Mouse (Mus musculus): ENCODE results near the gene Cald1. TPM values are rescaled to one million over a fixed set of nuclear protein-coding genes. Genes with fewer than 3 reads are reported as not detected.
A peak's percentile ranks its signal among the peaks of the same experiment; 100 is the strongest.

Cald1 gene
- polyA plus RNA-seq, 1 experiment = 5.0 TPM

DNA sequence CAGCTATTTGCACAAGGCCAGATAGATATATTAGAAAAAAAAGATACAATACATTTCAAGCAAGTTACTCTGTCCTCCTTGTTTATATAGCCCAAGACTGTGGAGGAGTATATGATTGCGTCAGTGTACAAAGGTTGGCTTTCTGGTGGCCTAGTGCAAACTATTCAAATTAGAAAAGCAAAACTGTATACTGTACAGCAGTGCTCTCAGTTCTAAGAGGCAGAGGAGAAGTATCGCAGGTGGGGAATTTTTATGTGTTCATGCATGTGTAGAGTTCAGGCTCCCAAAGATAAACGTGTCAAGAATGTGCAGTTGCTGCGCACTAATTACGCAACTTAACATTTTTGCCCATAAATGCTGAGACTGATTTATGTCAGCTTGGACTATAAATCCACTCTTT, 31.0 kb upstream of the Cald1 start:
- Histone ChIP-seq H3K27ac (ENCODE audit: control insufficient read depth, insufficient read depth, low read depth, low read length) (no peak overlapping the region), H3K4me1 (ENCODE audit: control insufficient read depth, insufficient read depth, low read length) (no peaks in the 10 kb centered on the region), H3K36me3 (ENCODE audit: control insufficient read depth, insufficient read depth, low read length) (no peaks in the 10 kb centered on the region), H3K4me3 (ENCODE audit: control insufficient read depth, low read depth, low read length) (no peak overlapping the region), H3K27me3 (ENCODE audit: control insufficient read depth, insufficient read depth, low read length) (no peaks in the 10 kb centered on the region)
- TF ChIP-seq CTCF (IDR thresholded peaks at IDR 0.05; ENCODE audit: control insufficient read depth, insufficient read depth, insufficient replicate concordance, low read depth, low read length) = no peak
- TF ChIP-seq POLR2A (IDR thresholded peaks at IDR 0.05; ENCODE audit: control insufficient read depth, low read depth, low read length) = no peak

DNA sequence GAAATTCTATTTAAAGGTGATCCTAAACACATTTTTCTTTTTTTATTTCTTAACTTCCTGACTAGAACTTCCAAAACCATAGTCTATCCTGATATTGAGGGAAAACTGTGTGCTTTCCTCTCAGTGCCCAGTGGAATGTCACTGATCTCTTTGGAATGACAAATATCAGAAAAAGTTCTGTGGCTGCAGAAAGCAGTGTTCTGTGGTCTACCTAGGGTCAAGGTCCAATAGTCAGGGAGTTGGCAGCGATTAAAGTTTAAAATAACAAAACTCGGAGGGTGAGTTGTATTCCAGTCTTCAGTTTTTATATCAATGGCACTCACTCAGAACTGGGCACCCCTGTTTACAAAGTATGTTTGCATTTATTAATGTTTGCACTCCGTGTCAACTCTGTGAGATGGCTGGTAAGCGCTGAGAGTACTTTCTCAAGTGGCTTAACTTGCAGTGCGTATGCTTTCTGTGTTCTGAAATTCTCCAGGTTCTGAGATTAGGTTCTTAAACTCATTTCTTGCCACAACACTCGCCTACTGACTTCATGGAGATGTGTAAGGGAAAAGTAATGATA, 18.7 kb upstream of the Cald1 start:
- H3K27ac ChIP-seq (ENCODE audit: control insufficient read depth, insufficient read depth, low read depth, low read length) = no peak overlapping the region
- no peak overlapping the region for H3K4me3 ChIP-seq (ENCODE audit: control insufficient read depth, low read depth, low read length)
- TF ChIP-seq POLR2A (IDR thresholded peaks at IDR 0.05; ENCODE audit: control insufficient read depth, low read depth, low read length) (no peak), CTCF (IDR thresholded peaks at IDR 0.05; ENCODE audit: control insufficient read depth, insufficient read depth, insufficient replicate concordance, low read depth, low read length) (no peak)
- no peaks in the 10 kb centered on the region for H3K36me3 ChIP-seq (ENCODE audit: control insufficient read depth, insufficient read depth, low read length)
- no peaks in the 10 kb centered on the region for H3K4me1 ChIP-seq (ENCODE audit: control insufficient read depth, insufficient read depth, low read length)
- no peaks in the 10 kb centered on the region for H3K27me3 ChIP-seq (ENCODE audit: control insufficient read depth, insufficient read depth, low read length)

DNA sequence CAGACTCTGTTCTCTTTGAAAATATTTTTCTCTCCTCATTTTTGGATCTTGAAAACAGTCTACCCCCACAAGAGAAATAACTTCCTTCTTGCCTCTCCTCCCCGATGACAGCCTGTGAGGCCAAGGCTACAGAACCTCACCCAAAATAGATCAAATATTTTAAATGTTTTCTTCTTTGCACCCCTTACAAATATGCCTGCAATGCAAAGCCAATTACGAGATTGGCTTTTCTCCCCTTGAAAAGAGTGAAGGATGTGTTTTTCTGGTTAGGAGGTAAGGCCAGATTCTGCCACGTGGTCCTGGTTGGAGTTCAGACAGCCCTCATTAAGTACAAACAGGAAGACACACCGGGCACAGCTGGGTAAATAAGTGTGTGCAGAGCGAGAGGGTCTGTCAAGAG, 14.9 kb upstream of the Cald1 start:
- no peaks in the 10 kb centered on the region for H3K27me3 ChIP-seq (ENCODE audit: control insufficient read depth, insufficient read depth, low read length)
- H3K27ac ChIP-seq (ENCODE audit: control insufficient read depth, insufficient read depth, low read depth, low read length) = no peak overlapping the region; the same call in 1 of the 2 replicates
- TF ChIP-seq CTCF (IDR thresholded peaks at IDR 0.05; ENCODE audit: control insufficient read depth, insufficient read depth, insufficient replicate concordance, low read depth, low read length) = no peak
- no peak for TF ChIP-seq POLR2A (IDR thresholded peaks at IDR 0.05; ENCODE audit: control insufficient read depth, low read depth, low read length)
- H3K4me1 ChIP-seq (ENCODE audit: control insufficient read depth, insufficient read depth, low read length) = no peaks in the 10 kb centered on the region
- H3K4me3 ChIP-seq (ENCODE audit: control insufficient read depth, low read depth, low read length) = no peak overlapping the region
- H3K36me3 ChIP-seq (ENCODE audit: control insufficient read depth, insufficient read depth, low read length) = no peaks in the 10 kb centered on the region

DNA sequence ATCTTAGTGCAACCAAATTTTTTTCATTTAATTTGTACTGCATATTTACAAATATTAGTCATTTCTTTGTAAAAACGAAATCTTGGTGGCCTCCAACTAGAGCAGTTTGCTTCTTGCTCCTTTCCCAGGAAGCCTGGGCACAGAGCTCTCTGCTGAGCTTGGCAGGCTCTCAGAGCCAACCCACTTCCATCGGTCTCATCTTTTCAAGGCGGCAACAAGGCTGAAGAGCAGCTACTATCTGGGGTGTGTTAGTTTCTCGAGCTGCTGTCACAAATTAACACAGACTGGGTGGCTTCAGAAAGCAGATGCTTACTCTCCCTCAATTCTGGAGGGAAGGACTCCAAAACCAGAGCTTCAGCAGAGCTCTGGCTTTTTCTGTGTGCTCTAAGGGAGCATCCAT, 10.2 kb upstream of the Cald1 start:
- Histone ChIP-seq H3K36me3 (ENCODE audit: control insufficient read depth, insufficient read depth, low read length) (no peaks in the 10 kb centered on the region), H3K4me3 (ENCODE audit: control insufficient read depth, low read depth, low read length) (no peak overlapping the region), H3K27ac (ENCODE audit: control insufficient read depth, insufficient read depth, low read depth, low read length) (no peak overlapping the region), H3K27me3 (ENCODE audit: control insufficient read depth, insufficient read depth, low read length) (no peaks in the 10 kb centered on the region), H3K4me1 (ENCODE audit: control insufficient read depth, insufficient read depth, low read length) (peaks cover 2% of the 10 kb centered on the region)
- TF ChIP-seq CTCF (IDR thresholded peaks at IDR 0.05; ENCODE audit: control insufficient read depth, insufficient read depth, insufficient replicate concordance, low read depth, low read length) (no peak), POLR2A (IDR thresholded peaks at IDR 0.05; ENCODE audit: control insufficient read depth, low read depth, low read length) (no peak)

DNA sequence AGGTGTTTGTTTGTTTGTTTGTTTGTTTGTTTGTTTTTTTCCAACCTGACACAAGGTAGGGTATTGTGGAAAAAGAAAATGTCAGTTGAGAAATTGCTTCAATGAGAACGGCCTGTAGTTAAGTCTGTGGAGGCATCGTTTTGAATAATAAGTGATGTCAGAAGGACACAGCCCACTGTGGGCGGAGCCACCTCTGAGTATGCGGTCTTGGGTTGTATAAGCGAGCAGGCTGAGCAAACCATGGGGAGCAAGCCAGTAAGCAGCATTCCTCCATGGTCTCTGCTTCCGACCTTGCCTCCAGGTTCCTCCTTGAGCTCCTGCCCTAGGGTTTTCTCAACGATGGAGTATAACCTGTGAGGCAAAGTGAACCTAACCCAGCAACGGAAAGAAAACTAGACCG, 7.6 kb upstream of the Cald1 start:
- Histone ChIP-seq H3K27me3 (ENCODE audit: control insufficient read depth, insufficient read depth, low read length) (no peaks in the 10 kb centered on the region), H3K4me3 (ENCODE audit: control insufficient read depth, low read depth, low read length) (no peak overlapping the region), H3K36me3 (ENCODE audit: control insufficient read depth, insufficient read depth, low read length) (no peaks in the 10 kb centered on the region), H3K4me1 (ENCODE audit: control insufficient read depth, insufficient read depth, low read length) (peaks cover 2% of the 10 kb centered on the region), H3K27ac (ENCODE audit: control insufficient read depth, insufficient read depth, low read depth, low read length) (no peak overlapping the region)
- TF ChIP-seq POLR2A (IDR thresholded peaks at IDR 0.05; ENCODE audit: control insufficient read depth, low read depth, low read length) (no peak), CTCF (IDR thresholded peaks at IDR 0.05; ENCODE audit: control insufficient read depth, insufficient read depth, insufficient replicate concordance, low read depth, low read length) (no peak)

DNA sequence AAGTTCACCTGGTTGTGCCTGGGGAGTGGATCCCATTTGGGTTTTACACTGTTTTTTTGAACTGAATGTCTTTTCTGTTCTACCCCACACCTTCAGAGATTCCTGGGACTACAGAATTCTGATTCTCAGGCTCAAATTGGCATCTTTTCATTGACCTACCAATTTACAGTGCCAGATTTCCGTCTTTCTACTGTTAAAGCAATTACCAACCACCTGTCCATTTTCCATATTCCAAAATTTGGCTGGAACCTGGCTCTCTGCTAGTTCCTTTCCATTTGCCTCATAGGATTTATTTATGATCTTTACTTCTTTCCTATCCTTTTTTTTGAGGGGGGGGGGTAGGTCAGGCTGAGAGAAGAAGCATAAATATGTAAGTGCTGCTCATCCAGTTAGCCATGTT, 4.9 kb upstream of the Cald1 start:
- peaks cover 2% of the 10 kb centered on the region for H3K4me1 ChIP-seq (ENCODE audit: control insufficient read depth, insufficient read depth, low read length)
- H3K27ac ChIP-seq (ENCODE audit: control insufficient read depth, insufficient read depth, low read depth, low read length) = no peak overlapping the region
- H3K27me3 ChIP-seq (ENCODE audit: control insufficient read depth, insufficient read depth, low read length) = no peaks in the 10 kb centered on the region
- H3K36me3 ChIP-seq (ENCODE audit: control insufficient read depth, insufficient read depth, low read length) = no peaks in the 10 kb centered on the region
- TF ChIP-seq POLR2A (IDR thresholded peaks at IDR 0.05; ENCODE audit: control insufficient read depth, low read depth, low read length) (no peak), CTCF (IDR thresholded peaks at IDR 0.05; ENCODE audit: control insufficient read depth, insufficient read depth, insufficient replicate concordance, low read depth, low read length) (no peak)
- H3K4me3 ChIP-seq (ENCODE audit: control insufficient read depth, low read depth, low read length) = no peak overlapping the region

DNA sequence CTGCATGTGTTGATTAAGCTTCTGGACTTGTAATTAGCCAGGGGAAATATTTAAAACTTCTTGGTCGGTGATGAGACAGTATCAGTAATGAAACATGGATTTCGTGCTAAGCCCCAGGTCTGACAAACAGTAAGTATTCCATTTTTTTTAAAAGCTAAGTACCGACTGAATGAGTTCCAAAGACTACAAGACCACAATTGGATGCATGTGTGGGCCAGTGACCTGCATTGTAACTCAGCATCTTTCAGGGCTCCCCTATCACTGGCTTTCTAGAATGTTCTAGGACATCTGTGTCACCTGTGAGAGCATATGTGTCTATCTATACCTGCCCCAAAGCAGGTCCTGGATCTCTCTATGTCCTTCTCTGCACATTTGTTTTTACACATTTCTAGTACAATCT, 984 bp upstream of the Cald1 start:
- TF ChIP-seq CTCF (IDR thresholded peaks at IDR 0.05; ENCODE audit: control insufficient read depth, insufficient read depth, insufficient replicate concordance, low read depth, low read length) (no peak), POLR2A (IDR thresholded peaks at IDR 0.05; ENCODE audit: control insufficient read depth, low read depth, low read length) (no peak)
- Histone ChIP-seq H3K4me3 (ENCODE audit: control insufficient read depth, low read depth, low read length) (no peak overlapping the region), H3K36me3 (ENCODE audit: control insufficient read depth, insufficient read depth, low read length) (no peaks in the 10 kb centered on the region), H3K27ac (ENCODE audit: control insufficient read depth, insufficient read depth, low read depth, low read length) (peak overlapping the region; percentile 25; the same call in 1 of the 2 replicates), H3K27me3 (ENCODE audit: control insufficient read depth, insufficient read depth, low read length) (no peaks in the 10 kb centered on the region), H3K4me1 (ENCODE audit: control insufficient read depth, insufficient read depth, low read length) (no peaks in the 10 kb centered on the region)

DNA sequence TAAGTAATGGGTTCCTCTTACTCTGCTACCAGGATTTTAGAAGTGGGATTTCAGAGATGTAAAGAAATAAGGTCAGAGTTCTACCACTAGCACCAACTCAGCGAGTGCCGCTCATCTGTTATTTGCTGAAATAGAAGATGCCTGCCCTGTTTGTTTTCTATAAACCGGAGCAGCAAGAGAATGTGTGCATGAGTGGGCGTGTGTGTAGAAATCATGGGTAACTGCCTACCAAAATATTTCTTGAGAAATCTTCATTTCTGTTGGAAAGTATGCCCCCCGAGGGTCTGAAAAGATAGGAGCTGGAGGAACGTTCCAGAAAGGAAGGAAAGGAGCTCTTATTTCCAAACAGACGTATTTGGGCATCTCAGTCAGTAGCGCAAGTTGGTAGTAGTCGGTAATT, 871 bp downstream of the Cald1 start:
- TF ChIP-seq POLR2A (IDR thresholded peaks at IDR 0.05; ENCODE audit: control insufficient read depth, low read depth, low read length) (no peak), CTCF (IDR thresholded peaks at IDR 0.05; ENCODE audit: control insufficient read depth, insufficient read depth, insufficient replicate concordance, low read depth, low read length) (no peak)
- no peaks in the 10 kb centered on the region for H3K4me1 ChIP-seq (ENCODE audit: control insufficient read depth, insufficient read depth, low read length)
- peak overlapping the region; percentile 23 for H3K27ac ChIP-seq (ENCODE audit: control insufficient read depth, insufficient read depth, low read depth, low read length)
- no peaks in the 10 kb centered on the region for H3K36me3 ChIP-seq (ENCODE audit: control insufficient read depth, insufficient read depth, low read length)
- no peaks in the 10 kb centered on the region for H3K27me3 ChIP-seq (ENCODE audit: control insufficient read depth, insufficient read depth, low read length)
- peak overlapping the region; percentile 9 for H3K4me3 ChIP-seq (ENCODE audit: control insufficient read depth, low read depth, low read length)
